Mouse (Mus musculus) E14TG2a.4 (cell line): ENCODE data around the gene Prcd.

Source experiments
- H3K27me3 ChIP-seq: 2 replicates; pipeline ENCODE4 v1.6.1; 2014; ENCODE audit warnings: low read length, control low read depth; ENCODE audit not compliant: insufficient read depth
- H3K36me3 ChIP-seq: 2 replicates; pipeline ENCODE4 v1.6.1; 2014; ENCODE audit warnings: low read length, control low read depth; ENCODE audit not compliant: insufficient read depth
- H3K4me1 ChIP-seq: replicated peaks from 2 replicates; pipeline ENCODE4 v1.6.1; 2014; ENCODE audit warnings: low read depth, low read length, control low read depth
- H3K4me3 ChIP-seq: replicated peaks from 2 replicates; pipeline ENCODE4 v1.5.1; 2014; ENCODE audit warnings: mild to moderate bottlenecking, low read length
- H3K9me3 ChIP-seq: 2 replicates; pipeline ENCODE4 v1.6.1; 2014; ENCODE audit warnings: low read length, control low read depth
- CTCF ChIP-seq: conservative IDR thresholded peaks from 2 replicates; pipeline ENCODE4 v1.5.1; 2014; ENCODE audit warnings: low read length
- NANOG ChIP-seq: IDR thresholded peaks from 2 replicates; pipeline ENCODE4 v1.6.1; 2014; ENCODE audit warnings: borderline replicate concordance, low read length, mixed read lengths
- POU5F1 ChIP-seq: IDR thresholded peaks from 2 replicates; pipeline ENCODE4 v1.6.1; 2014; ENCODE audit warnings: low read length, borderline replicate concordance

Prcd gene

DNA sequence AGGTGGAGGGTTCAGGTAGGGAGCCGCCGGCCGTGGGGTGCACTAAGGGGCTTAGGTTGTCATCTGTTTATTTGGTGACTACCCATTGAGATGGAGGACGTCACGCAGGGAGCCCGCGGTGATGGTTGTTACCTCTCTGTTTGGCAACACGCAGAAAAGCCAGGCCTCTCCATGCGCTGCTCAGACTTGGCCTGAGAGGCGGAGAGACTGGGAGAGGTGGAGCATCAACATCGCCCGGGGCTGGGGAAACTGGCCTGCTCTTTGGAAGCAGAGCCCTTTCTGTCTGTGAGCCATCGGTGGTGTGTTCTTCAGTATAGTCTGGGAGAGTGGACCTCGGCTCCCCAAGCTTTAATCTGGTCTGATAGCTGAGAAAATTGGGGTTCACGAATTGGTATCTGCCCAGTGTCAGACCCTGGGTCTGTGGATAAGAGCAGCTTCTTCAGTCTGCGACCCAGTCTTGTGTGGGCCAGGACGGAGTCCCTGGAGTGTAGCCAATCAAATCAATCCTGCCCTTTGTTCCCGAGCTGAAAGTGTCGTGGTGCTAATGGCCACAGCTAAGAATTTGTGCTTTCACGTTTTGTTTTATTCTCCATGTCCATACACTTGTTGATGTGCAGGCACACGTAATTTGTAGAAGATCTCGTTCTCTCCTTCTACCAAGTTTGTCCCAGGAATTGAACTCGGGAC, 42.0 kb downstream of the Prcd start:
- H3K36me3 ChIP-seq = peaks cover 20% of the 10 kb centered on the region
- no peak for TF ChIP-seq POU5F1
- no peak for TF ChIP-seq CTCF
- no peak for TF ChIP-seq NANOG
- no peaks in the 10 kb centered on the region for H3K9me3 ChIP-seq
- peaks cover 78% of the 10 kb centered on the region for H3K4me1 ChIP-seq
- peak overlapping the region; percentile 84 for H3K4me3 ChIP-seq
- H3K27me3 ChIP-seq = 0 out of 2 replicates have a peak, but pooled peaks cover 5% of the 10 kb centered on the region

DNA sequence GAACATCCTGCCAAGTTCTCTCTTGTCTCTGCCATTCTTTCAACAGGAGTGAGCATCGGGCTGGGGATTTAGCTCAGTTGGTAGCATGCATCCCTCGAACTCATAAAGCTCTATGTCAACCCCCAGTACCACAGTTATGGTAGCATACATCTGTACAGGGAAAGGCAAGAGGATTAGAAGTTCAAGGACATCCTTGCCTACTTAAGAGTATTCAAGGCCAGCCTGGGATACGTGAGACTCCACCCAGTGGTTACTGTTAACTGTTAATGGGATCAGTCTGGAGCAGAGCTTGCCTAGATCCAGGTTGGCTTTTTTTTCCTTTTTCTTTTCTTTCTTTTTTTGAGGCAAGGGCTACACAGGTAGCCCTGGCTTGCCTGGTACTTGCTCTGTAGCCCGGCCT, 43.1 kb downstream of the Prcd start:
- H3K36me3 ChIP-seq = peaks cover 9% of the 10 kb centered on the region
- peak overlapping the region; percentile 84 for H3K4me3 ChIP-seq
- 0 out of 2 replicates have a peak, but pooled peaks cover 5% of the 10 kb centered on the region for H3K27me3 ChIP-seq
- no peaks in the 10 kb centered on the region for H3K9me3 ChIP-seq
- peaks cover 76% of the 10 kb centered on the region for H3K4me1 ChIP-seq
- no peak for TF ChIP-seq CTCF

DNA sequence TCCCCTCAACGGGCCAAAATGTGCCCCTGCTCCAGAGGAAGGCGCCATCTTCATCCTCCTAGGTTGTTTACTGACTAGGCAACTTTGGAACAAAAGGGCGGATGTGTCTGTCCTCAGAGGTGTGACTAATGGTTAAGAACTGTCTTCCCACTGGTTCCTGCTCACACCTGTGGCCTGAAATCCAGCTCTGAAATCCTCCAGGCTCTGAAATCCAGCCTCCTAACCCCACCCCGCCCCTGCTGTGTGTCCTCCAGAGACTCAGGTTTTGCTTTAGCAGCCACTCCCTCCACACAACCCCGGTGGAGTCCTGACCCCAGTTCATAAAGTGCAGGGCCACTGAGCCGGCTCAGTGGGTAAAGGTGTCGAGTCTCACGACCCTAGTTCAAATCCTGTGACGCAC, 44.2 kb downstream of the Prcd start:
- H3K27me3 ChIP-seq = 0 out of 2 replicates have a peak, but pooled peaks cover 5% of the 10 kb centered on the region
- no peaks in the 10 kb centered on the region for H3K9me3 ChIP-seq
- peak overlapping the region; percentile 84 for H3K4me3 ChIP-seq
- H3K4me1 ChIP-seq = peaks cover 80% of the 10 kb centered on the region
- H3K36me3 ChIP-seq = peaks cover 5% of the 10 kb centered on the region; the same call in 1 of the 2 replicates
- TF ChIP-seq POU5F1 = no peak
- TF ChIP-seq NANOG = 0 out of 2 replicates have a peak, but pooled peaks have one; percentile 10

DNA sequence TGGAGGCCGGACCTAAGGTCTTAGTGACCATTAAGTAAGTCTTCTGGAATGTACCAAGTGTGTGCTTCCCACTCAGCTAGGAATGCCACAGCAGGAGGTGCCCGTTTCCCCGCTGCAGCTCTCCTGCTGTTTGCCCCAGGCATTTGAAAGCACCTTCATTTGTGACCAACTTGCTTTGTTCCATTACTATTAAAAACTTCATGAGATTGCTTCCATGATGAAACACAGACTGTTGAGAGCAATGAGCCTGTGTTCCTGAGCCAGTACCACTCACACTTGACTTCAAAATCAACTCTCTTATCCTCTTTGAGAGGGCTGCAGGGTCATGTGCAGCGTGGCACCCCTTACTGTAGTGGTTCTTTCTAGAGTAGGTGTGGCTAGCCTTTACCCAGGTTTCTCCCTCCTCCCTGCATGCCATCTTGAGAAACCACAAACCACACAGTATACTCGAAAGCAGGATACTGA, 48.1 kb downstream of the Prcd start:
- H3K9me3 ChIP-seq = no peaks in the 10 kb centered on the region
- no peak overlapping the region for H3K4me3 ChIP-seq
- peaks cover 76% of the 10 kb centered on the region for H3K4me1 ChIP-seq
- TF ChIP-seq NANOG (no peak), CTCF (no peak)
- no peaks in the 10 kb centered on the region for H3K27me3 ChIP-seq
- H3K36me3 ChIP-seq = no peaks in the 10 kb centered on the region

DNA sequence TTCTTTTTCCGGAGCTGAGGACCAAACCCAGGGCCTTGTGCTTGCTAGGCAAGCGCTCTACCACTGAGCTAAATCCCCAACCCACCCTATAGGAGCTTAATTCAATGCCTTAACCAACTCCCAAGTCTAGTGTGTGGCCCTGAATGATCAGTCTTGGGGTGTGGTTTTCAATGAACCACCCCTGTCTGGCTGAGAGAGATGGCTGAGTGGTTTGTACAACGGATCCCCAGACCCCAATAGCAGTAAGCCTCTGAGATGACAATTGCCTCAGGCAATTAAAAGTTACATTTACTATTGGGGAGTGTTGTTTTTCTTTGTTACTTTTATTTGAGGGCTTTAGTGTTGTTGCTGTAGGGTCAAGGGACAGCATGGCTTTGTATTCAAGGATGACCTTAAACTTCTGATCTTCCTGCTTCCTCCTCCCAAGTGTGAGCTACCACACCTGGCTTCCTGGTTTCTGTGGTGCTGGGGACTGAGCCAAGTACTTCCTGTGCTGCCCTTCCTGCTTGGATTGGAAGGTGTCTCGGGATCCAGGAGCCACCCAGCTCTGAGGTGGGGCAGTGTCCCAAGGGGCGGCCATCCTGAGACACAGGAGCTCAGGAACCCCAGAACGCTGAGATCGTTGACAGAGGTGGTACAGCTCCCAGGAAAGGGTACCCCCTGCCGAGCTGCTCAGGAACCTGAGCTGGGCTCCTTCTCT, 51.2 kb downstream of the Prcd start:
- H3K4me3 ChIP-seq = peak overlapping the region; percentile 64
- H3K27me3 ChIP-seq = no peaks in the 10 kb centered on the region
- TF ChIP-seq CTCF (no peak), NANOG (peak; percentile 30; the same call in 1 of the 2 replicates), POU5F1 (no peak)
- peaks cover 66% of the 10 kb centered on the region for H3K4me1 ChIP-seq
- H3K9me3 ChIP-seq = no peaks in the 10 kb centered on the region
- H3K36me3 ChIP-seq = no peaks in the 10 kb centered on the region

DNA sequence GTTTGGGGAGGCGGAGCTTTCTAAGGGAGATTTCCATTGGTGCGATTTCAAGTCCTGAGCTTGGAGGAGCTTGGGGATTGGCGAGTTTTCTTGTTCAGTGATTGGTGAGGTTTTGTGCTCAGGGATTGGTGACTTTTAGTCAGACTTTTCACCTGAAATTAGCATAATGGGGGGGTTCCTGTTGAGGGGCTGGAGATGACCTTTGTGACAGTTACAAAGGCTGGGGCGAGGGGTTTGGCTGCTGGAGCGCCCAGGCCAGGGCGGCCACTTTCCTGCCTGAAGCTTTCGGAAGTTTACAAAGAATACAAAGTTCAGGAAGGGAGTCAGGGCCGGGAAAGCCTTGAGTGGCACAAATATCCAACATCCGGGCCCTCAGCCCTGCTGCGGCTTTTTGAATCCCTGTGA, 51.9 kb downstream of the Prcd start:
- Histone ChIP-seq H3K27me3 (no peaks in the 10 kb centered on the region), H3K36me3 (no peaks in the 10 kb centered on the region), H3K4me1 (peaks cover 63% of the 10 kb centered on the region), H3K9me3 (no peaks in the 10 kb centered on the region), H3K4me3 (no peak overlapping the region; the same call in 1 of the 2 replicates)
- TF ChIP-seq NANOG = no peak
- TF ChIP-seq POU5F1 = no peak
- no peak for TF ChIP-seq CTCF

DNA sequence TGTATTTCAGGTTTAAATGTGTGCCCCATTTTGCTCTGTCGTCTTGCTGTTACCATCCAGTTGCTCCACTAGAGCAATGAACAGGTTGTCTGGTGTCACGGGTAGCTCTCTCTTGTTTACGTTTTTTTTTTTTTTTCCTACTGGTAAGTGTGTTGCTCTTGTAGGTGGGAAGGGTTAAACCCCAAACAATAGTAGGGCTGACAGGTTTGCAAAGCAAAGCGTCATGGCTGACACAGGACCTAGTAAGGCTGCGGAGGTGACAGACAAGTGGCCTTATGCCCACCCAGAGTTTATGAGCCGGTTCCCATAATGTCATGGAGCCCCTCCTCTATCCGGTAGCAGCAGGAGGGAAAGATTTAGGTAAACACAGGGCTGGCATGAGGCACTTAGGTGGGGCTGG, 53.0 kb downstream of the Prcd start:
- peak overlapping the region; percentile 33; the same call in 1 of the 2 replicates for H3K4me3 ChIP-seq
- H3K27me3 ChIP-seq = no peaks in the 10 kb centered on the region
- no peaks in the 10 kb centered on the region for H3K36me3 ChIP-seq
- TF ChIP-seq POU5F1 = no peak
- no peak for TF ChIP-seq NANOG
- no peak for TF ChIP-seq CTCF
- H3K9me3 ChIP-seq = peaks cover 1% of the 10 kb centered on the region
- peaks cover 55% of the 10 kb centered on the region for H3K4me1 ChIP-seq

DNA sequence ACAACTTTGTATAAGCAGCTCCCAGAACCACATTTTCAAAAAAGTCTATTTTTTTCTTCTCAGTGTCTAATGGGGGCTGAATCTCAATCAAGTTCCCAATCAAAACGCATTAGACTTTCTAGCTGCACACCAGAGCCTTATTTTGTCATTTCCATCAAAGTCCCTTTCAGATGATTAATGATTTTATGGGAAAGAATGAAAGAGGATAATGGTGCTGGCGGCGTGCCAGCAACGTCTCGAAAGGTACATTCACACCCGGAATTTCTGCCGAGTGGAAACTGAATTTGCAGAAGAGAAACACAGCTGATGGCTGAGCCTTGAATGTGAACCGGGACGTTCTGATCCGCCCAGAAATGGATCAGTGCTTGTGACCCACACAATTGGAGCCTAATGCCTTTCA, 56.8 kb downstream of the Prcd start:
- Histone ChIP-seq H3K4me3 (no peak overlapping the region), H3K27me3 (no peaks in the 10 kb centered on the region), H3K4me1 (peaks cover 23% of the 10 kb centered on the region), H3K36me3 (no peaks in the 10 kb centered on the region), H3K9me3 (peaks cover 39% of the 10 kb centered on the region)
- TF ChIP-seq NANOG (no peak), CTCF (no peak), POU5F1 (no peak)

DNA sequence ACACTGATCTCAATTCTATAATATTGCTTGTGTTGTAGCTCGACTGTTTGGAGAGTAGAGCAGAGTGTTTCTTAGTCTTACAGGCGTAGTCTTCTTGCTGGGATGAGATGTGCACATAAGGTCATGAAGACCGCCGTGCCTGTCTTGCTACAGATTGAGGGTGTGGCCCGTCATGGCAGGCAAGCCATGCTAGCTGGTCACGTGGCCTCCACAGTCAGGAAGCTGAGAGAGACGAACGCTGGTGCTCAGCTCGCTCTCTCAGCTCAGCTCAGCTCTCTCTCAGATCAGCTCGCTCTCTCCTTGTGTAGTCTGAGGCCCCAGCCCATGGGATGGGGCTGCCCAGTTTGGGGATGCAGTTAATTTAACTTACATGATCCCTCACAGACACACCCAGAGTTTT, 57.5 kb downstream of the Prcd start:
- H3K9me3 ChIP-seq = peaks cover 43% of the 10 kb centered on the region
- no peaks in the 10 kb centered on the region for H3K27me3 ChIP-seq
- no peaks in the 10 kb centered on the region for H3K36me3 ChIP-seq
- H3K4me3 ChIP-seq = no peak overlapping the region
- TF ChIP-seq POU5F1 (no peak), CTCF (no peak), NANOG (no peak)
- H3K4me1 ChIP-seq = peaks cover 21% of the 10 kb centered on the region
